Mouse (Mus musculus) embryonic facial prominence, embryonic 12.5 days (tissue): ENCODE measurements around the gene Vmn1r196. TPM values are rescaled to one million over a fixed set of nuclear protein-coding genes. Genes with fewer than 3 reads are reported as not detected.

Experiments
- polyA plus RNA-seq: library from polyadenylated mRNA; unstranded; fragments of >200 nt; fragmentation: Nextera tagmentation; extraction: Ambion mirVana; gene quantifications from 2 replicates; pipeline ENCODE4 v1.2.1, GENCODE M21; 2016

Vmn1r196 gene
- polyA plus RNA-seq, 1 experiment from 2014 or later: not detected

Other genes with a start within 250 kb of the Vmn1r196 start
- gene Hist1h4i, start 248.6 kb upstream of the Vmn1r196 start, polyA plus RNA-seq: 26.8 and 29.2 TPM in 2 replicates
- 117 and 124 TPM in 2 replicates for gene Hist1h2ag, start 247.0 kb upstream of the Vmn1r196 start, polyA plus RNA-seq
- 15.2 and 17.7 TPM in 2 replicates for gene Hist1h2bj, start 246.7 kb upstream of the Vmn1r196 start, polyA plus RNA-seq
- not detected in 2 replicates for gene Vmn1r188, start 205.5 kb upstream of the Vmn1r196 start, polyA plus RNA-seq
- not detected in 2 replicates for gene Vmn1r189, start 184.1 kb upstream of the Vmn1r196 start, polyA plus RNA-seq
- not detected in 2 replicates for gene Vmn1r191, start 106.0 kb upstream of the Vmn1r196 start, polyA plus RNA-seq
- gene Vmn1r192, start 98.8 kb upstream of the Vmn1r196 start, polyA plus RNA-seq: not detected in 2 replicates
- not detected in 2 replicates for gene Vmn1r193, start 66.8 kb upstream of the Vmn1r196 start, polyA plus RNA-seq
- gene Vmn1r194, start 45.7 kb upstream of the Vmn1r196 start, polyA plus RNA-seq: not detected in 2 replicates
- gene Vmn1r195, start 19.4 kb upstream of the Vmn1r196 start, polyA plus RNA-seq: not detected in 2 replicates
- not detected in 2 replicates for gene Vmn1r197, start 34.7 kb downstream of the Vmn1r196 start, polyA plus RNA-seq
- not detected in 2 replicates for gene Vmn1r198, start 60.4 kb downstream of the Vmn1r196 start, polyA plus RNA-seq
- not detected in 2 replicates for gene Vmn1r199, start 89.9 kb downstream of the Vmn1r196 start, polyA plus RNA-seq
- gene Vmn1r200, start 100.5 kb downstream of the Vmn1r196 start, polyA plus RNA-seq: not detected in 2 replicates
- gene Vmn1r201, start 182.0 kb downstream of the Vmn1r196 start, polyA plus RNA-seq: not detected in 2 replicates
- not detected in 2 replicates for gene Vmn1r202, start 215.5 kb downstream of the Vmn1r196 start, polyA plus RNA-seq
- gene Vmn1r203, start 228.2 kb downstream of the Vmn1r196 start, polyA plus RNA-seq: not detected in 2 replicates